Mouse (Mus musculus): ENCODE results near the gene Frmd4a. TPM values are rescaled to one million over a fixed set of nuclear protein-coding genes. Genes with fewer than 3 reads are reported as not detected.

The Frmd4a gene
- polyA plus RNA-seq, 1 experiment from 2014 or later: 44.5 TPM

DNA sequence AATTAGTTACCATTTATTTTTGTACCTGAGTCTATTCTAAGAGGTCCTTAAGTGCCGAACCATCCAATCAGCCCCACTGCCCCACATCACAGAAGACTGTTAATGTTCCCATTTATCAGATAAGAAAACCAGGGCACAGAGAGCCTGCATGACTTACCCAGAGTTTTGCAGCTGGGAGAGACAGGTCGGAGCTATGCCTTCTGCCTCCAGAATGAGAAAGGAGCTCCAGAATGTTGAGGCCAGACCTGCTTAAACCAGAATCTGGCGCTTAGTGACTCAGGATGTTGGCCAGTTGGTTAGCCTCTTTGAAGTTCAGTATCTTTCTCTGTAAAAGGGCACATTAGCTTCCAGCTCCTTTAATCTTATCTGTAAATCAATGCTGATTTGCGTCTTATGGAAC is 422.4 kb downstream of the Frmd4a start:
- 85% methylated on average over 4 of the region's 4 CpGs for WGBS
- Histone ChIP-seq H3K27ac (ENCODE audit: low read depth, low read length) (no peak overlapping the region), H3K9me3 (ENCODE audit: control insufficient read depth, low read length) (no peaks in the 10 kb centered on the region), H3K4me1 (ENCODE audit: control insufficient read depth, insufficient read depth, low read length) (peaks cover 9% of the 10 kb centered on the region), H3K27me3 (ENCODE audit: control insufficient read depth, insufficient read depth, low read length) (no peaks in the 10 kb centered on the region), H3K4me2 (ENCODE audit: low read depth) (no peak overlapping the region), H3K4me3 (ENCODE audit: low read depth, low read length) (no peak overlapping the region), H3K36me3 (ENCODE audit: control insufficient read depth, insufficient read depth, low read length) (no peaks in the 10 kb centered on the region), H3K9ac (ENCODE audit: low read length) (no peak overlapping the region)
- ATAC-seq (ENCODE audit: insufficient read depth, low FRiP score, low TSS enrichment): no peak
- DNase-seq (ENCODE audit: low spot score): no peak

DNA sequence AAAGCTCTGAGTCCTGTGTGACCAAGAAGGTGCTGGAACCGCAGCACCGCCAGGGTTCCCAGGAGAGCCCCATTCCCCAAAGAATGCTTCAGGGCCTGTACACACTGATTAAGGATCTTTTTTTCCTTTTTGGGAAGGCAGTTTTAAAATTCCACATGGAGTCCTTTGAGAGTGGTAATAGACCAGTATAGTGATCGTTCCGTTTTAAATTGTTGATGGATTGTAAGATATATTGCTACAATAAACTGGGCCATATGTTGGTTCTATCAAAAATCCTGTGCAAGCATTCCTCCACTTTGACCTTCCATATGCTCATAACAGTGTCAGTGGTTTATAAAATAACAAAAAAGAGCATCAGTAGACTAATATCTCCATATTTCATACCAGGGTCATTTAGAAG is 424.3 kb downstream of the Frmd4a start:
- DNase-seq (ENCODE audit: low spot score) (no peak), ATAC-seq (ENCODE audit: insufficient read depth, low FRiP score, low TSS enrichment) (no peak)
- Histone ChIP-seq H3K36me3 (ENCODE audit: control insufficient read depth, insufficient read depth, low read length) (no peaks in the 10 kb centered on the region), H3K9me3 (ENCODE audit: control insufficient read depth, low read length) (no peaks in the 10 kb centered on the region), H3K27me3 (ENCODE audit: control insufficient read depth, insufficient read depth, low read length) (no peaks in the 10 kb centered on the region), H3K4me2 (ENCODE audit: low read depth) (no peak overlapping the region), H3K9ac (ENCODE audit: low read length) (no peak overlapping the region), H3K4me3 (ENCODE audit: low read depth, low read length) (no peak overlapping the region), H3K27ac (ENCODE audit: low read depth, low read length) (no peak overlapping the region), H3K4me1 (ENCODE audit: control insufficient read depth, insufficient read depth, low read length) (peaks cover 5% of the 10 kb centered on the region)
- WGBS: 73% methylated on average over 4 of the region's 4 CpGs

DNA sequence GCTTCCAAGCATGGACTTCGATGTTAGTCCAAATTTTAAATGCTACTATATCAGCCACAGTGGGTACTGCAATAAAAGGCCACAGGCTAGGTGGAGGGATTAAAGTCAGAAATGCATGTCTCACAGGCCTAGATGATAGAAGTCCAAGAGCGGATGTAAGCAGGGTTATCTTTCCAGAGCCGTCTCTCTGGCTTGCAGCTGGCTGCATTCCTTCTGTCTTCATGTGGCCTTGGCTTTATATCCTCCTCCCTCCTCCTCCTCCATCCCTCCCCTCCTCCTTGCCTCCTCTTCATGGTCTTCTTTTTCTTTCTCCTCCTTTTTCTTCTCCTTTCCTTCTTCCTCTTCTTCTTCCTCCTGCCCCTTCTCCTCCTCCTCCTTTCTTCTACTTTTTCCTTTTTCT is 427.2 kb downstream of the Frmd4a start:
- Histone ChIP-seq H3K27ac (ENCODE audit: low read depth, low read length) (no peak overlapping the region), H3K36me3 (ENCODE audit: control insufficient read depth, insufficient read depth, low read length) (no peaks in the 10 kb centered on the region), H3K4me1 (ENCODE audit: control insufficient read depth, insufficient read depth, low read length) (peaks cover under 1% of the 10 kb centered on the region; the same call in 1 of the 2 replicates), H3K9ac (ENCODE audit: low read length) (no peak overlapping the region), H3K27me3 (ENCODE audit: control insufficient read depth, insufficient read depth, low read length) (no peaks in the 10 kb centered on the region), H3K4me3 (ENCODE audit: low read depth, low read length) (no peak overlapping the region), H3K4me2 (ENCODE audit: low read depth) (no peak overlapping the region), H3K9me3 (ENCODE audit: control insufficient read depth, low read length) (no peaks in the 10 kb centered on the region)
- no peak for DNase-seq (ENCODE audit: low spot score)
- no peak for ATAC-seq (ENCODE audit: insufficient read depth, low FRiP score, low TSS enrichment)
- WGBS: 87% methylated on average over 3 of the region's 3 CpGs

DNA sequence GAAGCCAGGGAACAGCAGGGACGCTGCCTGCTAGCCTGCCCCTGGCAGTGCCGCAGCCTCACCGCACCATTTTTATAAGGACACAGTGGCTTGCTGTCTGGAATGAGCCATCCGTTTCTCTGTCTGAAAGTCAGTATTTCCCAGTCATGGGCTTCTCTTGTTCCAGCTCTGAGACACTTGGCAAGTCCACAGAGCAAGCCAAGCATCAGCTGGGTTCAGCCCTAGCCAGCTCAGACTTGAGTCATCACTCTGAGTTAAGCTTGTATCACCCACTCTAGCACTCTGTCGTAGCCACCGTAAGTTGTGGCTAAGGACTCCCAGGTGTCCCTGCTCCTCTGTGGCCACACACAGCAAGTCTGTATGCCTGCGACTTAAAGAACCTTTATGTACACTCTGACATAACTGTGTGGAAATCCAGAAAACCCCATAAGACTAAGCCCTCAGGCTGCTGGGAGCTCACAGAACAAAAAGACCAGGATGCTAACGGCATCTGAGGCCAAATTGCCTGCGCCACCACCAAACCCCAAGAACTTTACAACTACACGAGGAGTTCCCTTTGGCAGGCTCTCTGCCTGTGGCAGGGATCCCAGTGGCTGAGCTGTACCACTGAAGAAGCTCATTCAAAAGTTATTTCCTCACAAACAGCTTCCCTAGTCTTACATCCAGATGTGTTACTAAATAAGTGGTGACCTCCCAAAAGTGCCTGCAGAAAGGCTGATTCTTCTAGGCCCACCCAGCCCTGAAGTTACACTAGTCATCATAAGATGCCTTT is 428.3 kb downstream of the Frmd4a start:
- Histone ChIP-seq H3K27me3 (ENCODE audit: control insufficient read depth, insufficient read depth, low read length) (no peaks in the 10 kb centered on the region), H3K4me2 (ENCODE audit: low read depth) (no peak overlapping the region), H3K36me3 (ENCODE audit: control insufficient read depth, insufficient read depth, low read length) (no peaks in the 10 kb centered on the region), H3K9ac (ENCODE audit: low read length) (no peak overlapping the region), H3K4me3 (ENCODE audit: low read depth, low read length) (no peak overlapping the region), H3K4me1 (ENCODE audit: control insufficient read depth, insufficient read depth, low read length) (peaks cover 4% of the 10 kb centered on the region; the same call in 1 of the 2 replicates), H3K9me3 (ENCODE audit: control insufficient read depth, low read length) (no peaks in the 10 kb centered on the region), H3K27ac (ENCODE audit: low read depth, low read length) (no peak overlapping the region)
- DNase-seq (ENCODE audit: low spot score) (no peak), ATAC-seq (ENCODE audit: insufficient read depth, low FRiP score, low TSS enrichment) (no peak)
- WGBS: 79% methylated on average over 10 of the region's 10 CpGs

DNA sequence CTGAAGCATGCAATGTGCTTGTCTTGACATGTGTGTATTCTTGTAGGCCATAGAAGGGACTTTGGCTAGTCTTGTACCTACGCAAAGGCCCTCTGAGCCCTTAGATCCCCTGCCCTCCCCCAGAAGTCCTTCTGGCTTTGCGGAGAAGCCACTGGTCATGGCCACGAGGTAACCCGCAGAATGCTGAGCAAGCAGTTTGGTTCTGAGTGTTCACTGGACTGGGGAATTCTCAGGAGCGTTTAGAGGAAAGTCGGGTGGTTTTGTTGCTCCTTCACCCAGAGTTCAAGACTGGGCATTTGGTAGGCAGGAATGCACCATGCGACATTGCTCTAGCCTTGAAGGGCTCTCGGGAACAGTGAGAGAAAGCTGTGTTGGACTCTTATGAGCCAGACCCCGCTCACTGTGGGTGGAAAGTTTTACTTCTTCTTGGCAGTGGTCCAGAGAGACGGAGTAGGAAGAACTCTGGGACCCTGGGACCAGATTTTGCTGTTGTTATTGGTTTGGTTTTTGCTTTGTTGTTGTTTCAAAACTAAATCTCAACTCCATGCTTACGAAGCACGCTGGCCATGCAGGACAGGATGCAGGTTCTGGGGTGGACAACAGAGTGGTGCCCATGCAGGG is 432.5 kb downstream of the Frmd4a start:
- no peak for ATAC-seq (ENCODE audit: insufficient read depth, low FRiP score, low TSS enrichment)
- Histone ChIP-seq H3K4me3 (ENCODE audit: low read depth, low read length) (no peak overlapping the region), H3K4me2 (ENCODE audit: low read depth) (no peak overlapping the region), H3K27me3 (ENCODE audit: control insufficient read depth, insufficient read depth, low read length) (no peaks in the 10 kb centered on the region), H3K4me1 (ENCODE audit: control insufficient read depth, insufficient read depth, low read length) (peaks cover 21% of the 10 kb centered on the region), H3K27ac (ENCODE audit: low read depth, low read length) (no peak overlapping the region), H3K36me3 (ENCODE audit: control insufficient read depth, insufficient read depth, low read length) (no peaks in the 10 kb centered on the region), H3K9ac (ENCODE audit: low read length) (no peak overlapping the region), H3K9me3 (ENCODE audit: control insufficient read depth, low read length) (no peaks in the 10 kb centered on the region)
- DNase-seq (ENCODE audit: low spot score): no peak
- 86% methylated on average over 12 of the region's 12 CpGs for WGBS

DNA sequence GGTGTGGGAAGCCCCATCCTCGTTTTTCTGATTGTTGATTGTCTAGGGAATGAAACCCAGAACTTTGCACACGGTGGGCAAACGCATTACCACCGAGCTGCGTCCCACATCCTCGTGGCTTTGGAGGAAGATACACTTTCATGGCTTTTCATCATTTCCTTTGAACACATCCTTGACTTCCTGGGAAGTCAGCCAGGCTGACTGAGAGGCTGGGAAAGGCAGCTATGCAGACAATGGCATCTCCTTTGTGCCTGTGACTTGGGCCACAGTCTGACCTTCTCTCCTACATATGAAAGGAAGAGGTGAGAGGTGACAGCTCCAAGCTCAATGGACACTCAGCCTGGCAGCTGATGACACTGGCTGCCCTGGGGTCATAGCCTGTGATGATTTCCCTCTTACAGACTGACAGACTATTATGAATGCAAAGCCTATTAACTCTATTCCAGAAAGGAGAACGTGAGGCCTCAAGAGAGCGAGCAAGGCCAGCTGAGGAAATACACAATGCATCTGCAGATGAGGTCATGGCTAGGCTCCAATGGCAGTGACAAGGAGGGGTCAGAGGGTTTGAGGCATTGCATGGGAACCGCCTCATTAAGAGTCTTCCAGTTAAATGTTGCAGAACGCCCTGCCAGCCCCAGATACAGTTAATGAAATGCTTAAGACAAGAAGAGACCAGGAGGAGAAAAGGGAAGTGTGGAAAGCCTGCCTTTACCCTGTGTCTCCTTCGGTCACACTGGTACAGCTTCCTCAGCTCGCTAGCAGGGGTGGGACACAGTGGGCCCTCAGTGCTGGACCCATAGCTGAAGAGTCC is 435.3 kb downstream of the Frmd4a start:
- no peaks in the 10 kb centered on the region for H3K9me3 ChIP-seq (ENCODE audit: control insufficient read depth, low read length)
- H3K4me1 ChIP-seq (ENCODE audit: control insufficient read depth, insufficient read depth, low read length): peaks cover 21% of the 10 kb centered on the region
- WGBS: 26% methylated on average over 12 of the region's 12 CpGs
- H3K4me3 ChIP-seq (ENCODE audit: low read depth, low read length): no peak overlapping the region
- DNase-seq (ENCODE audit: low spot score) (peak; percentile 72), ATAC-seq (ENCODE audit: insufficient read depth, low FRiP score, low TSS enrichment) (peak; percentile 65)
- H3K9ac ChIP-seq (ENCODE audit: low read length): no peak overlapping the region
- no peaks in the 10 kb centered on the region for H3K36me3 ChIP-seq (ENCODE audit: control insufficient read depth, insufficient read depth, low read length)
- no peaks in the 10 kb centered on the region for H3K27me3 ChIP-seq (ENCODE audit: control insufficient read depth, insufficient read depth, low read length)
- no peak overlapping the region for H3K4me2 ChIP-seq (ENCODE audit: low read depth)
- peak overlapping the region; percentile 70 for H3K27ac ChIP-seq (ENCODE audit: low read depth, low read length)

DNA sequence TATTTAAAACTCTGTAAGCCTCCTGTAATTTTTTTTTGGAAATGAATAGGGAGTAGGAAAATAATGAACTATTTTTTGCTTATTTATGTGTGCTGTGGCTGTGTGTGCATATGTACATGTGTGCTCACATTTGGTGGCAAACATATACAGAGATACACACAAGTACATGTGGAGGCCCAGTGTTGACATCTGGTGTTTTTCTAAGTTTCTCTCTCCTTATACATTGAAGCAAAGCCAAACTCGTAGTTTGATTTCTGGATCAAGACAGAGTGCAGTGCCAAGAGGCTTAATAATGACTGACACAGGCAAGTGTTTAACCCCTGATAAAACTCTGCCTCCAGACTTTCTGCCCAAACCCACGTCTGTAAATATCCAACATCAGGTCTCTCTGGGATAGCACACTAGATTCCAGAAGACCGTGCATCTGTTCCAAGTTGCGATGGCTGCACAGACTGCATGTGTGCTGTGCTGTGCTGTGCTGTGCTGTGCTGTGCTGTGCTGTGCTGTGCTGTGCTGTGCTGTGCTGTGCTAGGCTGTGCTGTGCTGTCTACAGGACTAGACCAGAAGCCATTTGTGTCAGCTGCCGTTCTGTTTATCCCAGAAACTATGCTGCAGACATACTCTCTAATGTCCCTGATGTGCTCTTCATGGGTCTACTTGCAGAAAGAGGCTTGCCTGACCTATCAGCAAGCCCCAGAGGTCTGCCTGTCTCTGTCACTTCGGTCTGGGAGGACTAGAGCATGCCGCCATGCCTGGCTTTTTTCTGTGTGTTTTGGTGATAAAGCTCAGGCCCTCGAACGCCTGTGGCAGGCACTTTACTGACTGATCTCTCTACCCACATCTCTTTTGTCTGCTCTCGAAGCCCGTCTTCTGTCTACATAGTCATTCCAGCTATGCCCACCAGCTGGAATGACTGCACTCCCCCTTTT is 437.8 kb downstream of the Frmd4a start:
- H3K9me3 ChIP-seq (ENCODE audit: control insufficient read depth, low read length): no peaks in the 10 kb centered on the region
- DNase-seq (ENCODE audit: low spot score): no peak
- ATAC-seq (ENCODE audit: insufficient read depth, low FRiP score, low TSS enrichment): no peak
- H3K4me2 ChIP-seq (ENCODE audit: low read depth): no peak overlapping the region
- H3K36me3 ChIP-seq (ENCODE audit: control insufficient read depth, insufficient read depth, low read length): no peaks in the 10 kb centered on the region
- H3K4me3 ChIP-seq (ENCODE audit: low read depth, low read length): no peak overlapping the region
- 78% methylated on average over 11 of the region's 11 CpGs for WGBS
- no peak overlapping the region for H3K27ac ChIP-seq (ENCODE audit: low read depth, low read length)
- H3K9ac ChIP-seq (ENCODE audit: low read length): no peak overlapping the region
- H3K4me1 ChIP-seq (ENCODE audit: control insufficient read depth, insufficient read depth, low read length): peaks cover 25% of the 10 kb centered on the region
- H3K27me3 ChIP-seq (ENCODE audit: control insufficient read depth, insufficient read depth, low read length): no peaks in the 10 kb centered on the region

DNA sequence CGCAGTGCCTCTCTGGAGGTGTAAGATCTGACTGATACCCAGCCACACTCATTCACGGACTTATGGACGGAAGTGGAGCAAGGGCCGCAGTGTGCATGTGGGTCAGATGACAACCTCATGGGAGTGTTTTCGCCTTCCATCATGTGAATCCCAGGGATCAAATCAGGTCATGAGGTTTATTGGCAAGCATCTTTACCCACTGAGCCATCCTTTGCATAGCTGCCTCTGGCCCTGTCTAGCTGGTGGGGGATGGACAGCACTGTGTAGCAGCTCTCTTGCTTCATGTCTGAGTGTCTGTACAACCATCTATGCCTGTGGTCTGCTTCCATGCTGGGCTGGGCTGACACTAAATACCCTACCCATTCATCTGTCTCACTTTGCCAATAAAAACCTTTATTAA is 443.4 kb downstream of the Frmd4a start:
- H3K4me1 ChIP-seq (ENCODE audit: control insufficient read depth, insufficient read depth, low read length): peaks cover 25% of the 10 kb centered on the region
- H3K36me3 ChIP-seq (ENCODE audit: control insufficient read depth, insufficient read depth, low read length): no peaks in the 10 kb centered on the region
- WGBS: 38% methylated on average over 5 of the region's 5 CpGs
- H3K9me3 ChIP-seq (ENCODE audit: control insufficient read depth, low read length): no peaks in the 10 kb centered on the region
- no peak overlapping the region; the same call in 1 of the 2 replicates for H3K9ac ChIP-seq (ENCODE audit: low read length)
- peak overlapping the region; percentile 60; the same call in 1 of the 2 replicates for H3K27ac ChIP-seq (ENCODE audit: low read depth, low read length)
- peak; percentile 35 for DNase-seq (ENCODE audit: low spot score)
- H3K27me3 ChIP-seq (ENCODE audit: control insufficient read depth, insufficient read depth, low read length): no peaks in the 10 kb centered on the region
- no peak overlapping the region for H3K4me2 ChIP-seq (ENCODE audit: low read depth)
- ATAC-seq (ENCODE audit: insufficient read depth, low FRiP score, low TSS enrichment): no peak
- no peak overlapping the region for H3K4me3 ChIP-seq (ENCODE audit: low read depth, low read length)

All from neural tube, embryonic 11.5 days (tissue).